ENCODE assay signal across 8 mouse cellular contexts in genomic region chr10:118869591-118870001, GRCm38 (mm10). TPM values are rescaled to one million over a fixed set of nuclear protein-coding genes. Genes with fewer than 3 reads are reported as not detected.
DNase-seq lines count a peak whose midpoint lies in the region; ATAC-seq and TF ChIP-seq lines count a peak whose summit lies in the region.

No protein-coding gene starts in this region.

- peak overlapping the region; percentile 98 for H3K4me3 ChIP-seq in embryonic facial prominence, embryonic 12.5 days
- peak overlapping the region; percentile 94 for H3K4me3 ChIP-seq in limb, embryonic 15.5 days
- peak overlapping the region; percentile 99 for H3K4me3 ChIP-seq in midbrain, postnatal 0 days (ENCODE audit: low read depth, low read length)

- DNase-seq in urinary bladder, adult 18-20 months (ENCODE audit: low spot score in 2 of 2) = peak; percentile 58 to 72
- no peak for DNase-seq in urinary bladder, postnatal 10 days (ENCODE audit: low spot score)
- DNase-seq in heart, adult 8-10 months (ENCODE audit: low spot score) = peak; percentile 77
- DNase-seq in kidney, adult 9 months = peak; percentile 88
- peak; percentile 82 for DNase-seq in midbrain, postnatal 0 days (ENCODE audit: low spot score)
- peak; percentile 75 for DNase-seq in splenic B cell, adult 2 months (ENCODE audit: low read depth, low spot score)

- peaks cover 31% of the 10 kb centered on the region for H3K4me1 ChIP-seq in embryonic facial prominence, embryonic 12.5 days
- peaks cover 33% of the 10 kb centered on the region for H3K4me1 ChIP-seq in limb, embryonic 15.5 days
- H3K4me1 ChIP-seq in midbrain, postnatal 0 days (ENCODE audit: insufficient read depth, low read length) = peaks cover 9% of the 10 kb centered on the region; the same call in 1 of the 2 replicates

- TF ChIP-seq CTCF in midbrain, postnatal 0 days (IDR thresholded peaks at IDR 0.05) = no peak

- peak; percentile 65; the same call in 1 of the 2 replicates for ATAC-seq in embryonic facial prominence, embryonic 12.5 days (ENCODE audit: insufficient number of reproducible peaks, insufficient read depth, low FRiP score, low TSS enrichment)
- ATAC-seq in limb, embryonic 15.5 days (ENCODE audit: insufficient number of reproducible peaks, low FRiP score, low TSS enrichment, low read depth) = peak; percentile 74
- ATAC-seq in midbrain, postnatal 0 days (ENCODE audit: low FRiP score) = peak; percentile 53

- H3K36me3 ChIP-seq in embryonic facial prominence, embryonic 12.5 days = peaks cover 8% of the 10 kb centered on the region; the same call in 1 of the 2 replicates
- peaks cover 4% of the 10 kb centered on the region for H3K36me3 ChIP-seq in limb, embryonic 15.5 days
- 0 out of 2 replicates have a peak, but pooled peaks cover 2% of the 10 kb centered on the region for H3K36me3 ChIP-seq in midbrain, postnatal 0 days (ENCODE audit: insufficient read depth, low read length)
- H3K36me3 ChIP-seq in splenic B cell, adult 2 months (ENCODE audit: control insufficient read depth, insufficient read depth, low read length, poor library complexity, severe bottlenecking) = no peaks in the 10 kb centered on the region; the same call in 1 of the 2 replicates

- peak overlapping the region; percentile 67 for H3K9ac ChIP-seq in embryonic facial prominence, embryonic 12.5 days
- H3K9ac ChIP-seq in limb, embryonic 15.5 days = peak overlapping the region; percentile 52
- H3K9ac ChIP-seq in midbrain, postnatal 0 days (replicated peaks; ENCODE audit: low read length, poor library complexity, severe bottlenecking) = peak overlapping the region; percentile 77

- H3K9me3 ChIP-seq in embryonic facial prominence, embryonic 12.5 days = no peaks in the 10 kb centered on the region
- no peaks in the 10 kb centered on the region for H3K9me3 ChIP-seq in limb, embryonic 15.5 days
- no peaks in the 10 kb centered on the region for H3K9me3 ChIP-seq in midbrain, postnatal 0 days (ENCODE audit: low read length)

- peak overlapping the region; percentile 96 for H3K27ac ChIP-seq in embryonic facial prominence, embryonic 12.5 days
- peak overlapping the region; percentile 93 for H3K27ac ChIP-seq in limb, embryonic 15.5 days
- peak overlapping the region; percentile 93 for H3K27ac ChIP-seq in midbrain, postnatal 0 days (ENCODE audit: low read depth, low read length)

- peak overlapping the region; percentile 97 for H3K4me2 ChIP-seq in embryonic facial prominence, embryonic 12.5 days (replicated peaks)
- peak overlapping the region; percentile 96 for H3K4me2 ChIP-seq in limb, embryonic 15.5 days
- peak overlapping the region; percentile 91 for H3K4me2 ChIP-seq in midbrain, postnatal 0 days (ENCODE audit: low read depth, low read length, poor library complexity, severe bottlenecking)

- 0% methylated on average over 16 of the region's 16 CpGs for WGBS in embryonic facial prominence, embryonic 12.5 days
- 0% methylated on average over 16 of the region's 16 CpGs for WGBS in limb, embryonic 15.5 days
- WGBS in midbrain, postnatal 0 days = 0% methylated on average over 16 of the region's 16 CpGs

- no peaks in the 10 kb centered on the region for H3K27me3 ChIP-seq in embryonic facial prominence, embryonic 12.5 days
- H3K27me3 ChIP-seq in limb, embryonic 15.5 days = no peaks in the 10 kb centered on the region
- no peaks in the 10 kb centered on the region for H3K27me3 ChIP-seq in midbrain, postnatal 0 days (ENCODE audit: insufficient read depth, low read length)
- no peaks in the 10 kb centered on the region; the same call in 1 of the 2 replicates for H3K27me3 ChIP-seq in splenic B cell, adult 2 months (ENCODE audit: control insufficient read depth, insufficient read depth, low read length, poor library complexity, severe bottlenecking)

RNA-seq across cellular contexts. Expression of gene Dyrk2, which starts 0.4 kb away (rescaled TPM):
- polyA plus RNA-seq in embryonic facial prominence, embryonic 12.5 days (2016; fragmentation: Nextera tagmentation; extraction: Ambion mirVana) = 10.7 and 11.7 TPM in 2 replicates
- 10 to 100 TPM; 22.2 to 36.2 (median 27.6) TPM for total RNA-seq in heart, adult 8-10 months (2022)
- 8.0 and 9.2 TPM in 2 replicates for polyA plus RNA-seq in limb, embryonic 15.5 days (2015; fragmentation: Nextera tagmentation; extraction: Ambion mirVana)
- total RNA-seq in midbrain, postnatal 0 days (2014; rRNA removed) = 51.4 and 73.4 TPM in 2 replicates
- 8.9 and 9.6 TPM in 2 replicates for polyA plus RNA-seq in midbrain, postnatal 0 days (2015; fragmentation: Nextera tagmentation; extraction: Ambion mirVana)
